Mouse (Mus musculus) kidney, adult 2 months (tissue): ENCODE measurements around the gene Nxf2.

Experiments
- CTCF ChIP-seq: fragments of 200-500 bp; conservative IDR thresholded peaks from 2 replicates; pipeline ENCODE4 v1.5.1; 2011; ENCODE audit warnings: low read depth, mild to moderate bottlenecking, control low read depth, low read length, moderate library complexity, mixed read lengths; ENCODE audit not compliant: insufficient read depth, insufficient read length
- POLR2A ChIP-seq: fragments of 200-500 bp; IDR thresholded peaks from one replicate; pipeline ENCODE4 v1.6.1; 2011; ENCODE audit warnings: low read depth, low read length, control low read depth

DNA sequence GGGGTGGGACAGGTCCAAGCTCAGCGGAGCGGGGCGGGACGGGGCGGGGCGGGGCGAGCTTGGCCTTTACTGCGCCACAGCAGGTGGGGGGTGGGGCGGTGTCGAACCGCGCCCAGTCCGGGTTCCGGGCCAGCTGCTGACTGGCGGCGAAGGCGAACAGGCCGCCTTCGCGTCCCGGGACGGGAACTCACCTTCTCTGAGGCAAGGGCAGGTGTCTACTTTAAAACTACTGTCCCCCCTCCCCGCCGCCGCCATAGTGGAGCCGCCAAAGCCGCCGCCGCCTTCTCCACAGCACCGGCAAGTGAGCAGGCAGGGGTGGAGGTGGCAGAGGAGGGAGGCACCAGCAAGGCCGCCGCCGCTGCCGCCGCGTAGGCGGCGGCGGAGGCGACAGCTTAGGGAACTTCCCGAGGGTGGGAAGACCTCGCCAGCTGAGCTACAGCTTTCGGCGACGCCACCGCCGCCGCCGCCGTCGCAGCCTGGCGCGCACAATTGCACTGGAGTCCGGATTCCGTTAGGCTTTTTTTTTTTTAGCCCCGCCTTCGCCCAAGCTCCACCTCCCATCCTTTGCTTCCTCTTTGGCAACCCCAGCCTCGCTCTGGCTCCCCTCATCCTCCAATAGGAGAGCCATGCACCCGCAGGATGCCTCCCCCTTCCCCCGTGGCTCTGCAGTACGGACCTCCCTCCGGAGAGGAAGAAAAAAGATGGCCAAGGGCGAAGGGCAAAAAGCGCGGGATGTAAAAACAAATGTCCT lies 44.3 kb upstream of the Nxf2 start, which contains the start of gene Zmat1:
- TF ChIP-seq CTCF (no peak), POLR2A (peak; percentile 46)
